Mouse (Mus musculus) heart, postnatal 0 days (tissue): ENCODE measurements around the gene Celf2. TPM values are rescaled to one million over a fixed set of nuclear protein-coding genes. Genes with fewer than 3 reads are reported as not detected.

Experiments
- ATAC-seq: fragments of 200-750 bp; cut with Nextera tagmentation; 2 replicates; pipeline ENCODE4 v1.8.0; 2017; ENCODE audit warnings: low read depth, moderate number of reproducible peaks, moderate library complexity; ENCODE audit not compliant: insufficient read depth
- DNase-seq: peaks from one replicate; pipeline ENCODE4 v3.0.0-alpha.2; 2016; ENCODE audit warnings: low spot score
- H3K27ac ChIP-seq: fragments of 300-500 bp; sonication (generic); 2 replicates; pipeline ENCODE4 v1.5.1; 2014; ENCODE audit warnings: low read depth, mild to moderate bottlenecking
- H3K27me3 ChIP-seq: fragments of 300-500 bp; sonication (generic); 2 replicates; pipeline ENCODE4 v1.6.1; 2014; ENCODE audit warnings: low read length, mixed read lengths; ENCODE audit not compliant: control insufficient read depth, insufficient read depth
- H3K36me3 ChIP-seq: fragments of 300-500 bp; sonication (generic); replicated peaks from 2 replicates; pipeline ENCODE4 v1.6.1; 2014; ENCODE audit warnings: low read length, mixed read lengths; ENCODE audit not compliant: control insufficient read depth, insufficient read depth
- H3K4me1 ChIP-seq: fragments of 300-500 bp; sonication (generic); 2 replicates; pipeline ENCODE4 v1.6.1; 2014; ENCODE audit warnings: antibody characterized with exemption; ENCODE audit not compliant: control insufficient read depth, insufficient read depth
- H3K4me2 ChIP-seq: fragments of 300-500 bp; sonication (generic); 2 replicates; pipeline ENCODE4 v1.6.1; 2014; ENCODE audit warnings: low read depth, mild to moderate bottlenecking, low read length, moderate library complexity
- H3K4me3 ChIP-seq: fragments of 300-500 bp; sonication (generic); 2 replicates; pipeline ENCODE4 v1.5.1; 2014; ENCODE audit warnings: low read depth, low read length
- H3K9ac ChIP-seq: fragments of 300-500 bp; sonication (generic); replicated peaks from 2 replicates; pipeline ENCODE4 v1.6.1; 2014; ENCODE audit warnings: low read depth, low read length, mixed read lengths
- H3K9me3 ChIP-seq: fragments of 300-500 bp; sonication (generic); replicated peaks from 2 replicates; pipeline ENCODE4 v1.6.1; 2016; ENCODE audit warnings: low read length; ENCODE audit not compliant: control insufficient read depth
- CTCF ChIP-seq: IDR thresholded peaks from 2 replicates; pipeline ENCODE4 v1.5.1; 2016; ENCODE audit warnings: antibody characterized with exemption, control low read depth, low read depth
- EP300 ChIP-seq: IDR thresholded peaks from 2 replicates; pipeline ENCODE4 v1.6.1; 2016; ENCODE audit warnings: antibody characterized with exemption, low read depth
- WGBS: fragments of 180-500 bp; shearing (Covaris S2); extraction: QIAGEN DNeasy Blood & Tissue Kit; methylation state at CpG from one replicate; pipeline ENCODE4 v1.1.7; 2014; 5-methylcytosine and 5-hydroxymethylcytosine counted together
- polyA plus RNA-seq: library from polyadenylated mRNA; unstranded; fragments of >200 nt; fragmentation: Nextera tagmentation; extraction: Ambion mirVana; gene quantifications from 2 replicates; pipeline ENCODE4 v1.2.1, GENCODE M21; 2015
- total RNA-seq: library from RNA; depleted of rRNA; stranded (reverse); fragments of >200 nt; gene quantifications from 2 replicates; pipeline ENCODE4 v1.2.3, GENCODE M21; 2014; ENCODE audit warnings: low replicate concordance

The Celf2 gene
- total and polyA plus RNA-seq, 2 experiments from 2014 or later: 47.6 to 64.9 TPM

DNA sequence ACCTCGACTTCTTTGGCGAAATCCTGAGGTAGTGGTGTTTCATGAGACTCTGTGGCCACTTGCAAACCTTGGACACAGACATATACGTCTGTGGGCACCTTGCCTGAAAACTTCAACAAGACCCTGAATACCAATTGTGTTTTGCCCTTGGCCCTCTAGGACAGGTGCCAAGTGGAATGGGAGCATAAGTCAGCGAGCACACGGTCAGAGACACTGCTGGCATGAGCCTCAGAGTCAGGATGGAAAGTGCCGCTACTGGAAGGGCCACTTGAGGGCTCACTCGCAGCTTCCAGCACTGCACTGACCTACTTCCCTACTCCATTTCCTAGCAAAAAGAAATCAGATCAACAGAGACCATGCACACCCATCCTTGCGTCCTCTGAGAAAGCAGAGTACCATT, 783.3 kb downstream of the Celf2 start:
- 0 out of 2 replicates have a peak, but pooled peaks have one; percentile 30 for ATAC-seq
- Histone ChIP-seq H3K27me3 (no peaks in the 10 kb centered on the region), H3K9me3 (no peaks in the 10 kb centered on the region), H3K4me1 (peaks cover 21% of the 10 kb centered on the region), H3K36me3 (no peaks in the 10 kb centered on the region), H3K27ac (no peak overlapping the region), H3K4me2 (no peak overlapping the region), H3K4me3 (no peak overlapping the region), H3K9ac (no peak overlapping the region)
- WGBS: 47% methylated on average over 8 of the region's 8 CpGs
- TF ChIP-seq EP300 (no peak), CTCF (peak; percentile 21)
- DNase-seq: peak; percentile 23

DNA sequence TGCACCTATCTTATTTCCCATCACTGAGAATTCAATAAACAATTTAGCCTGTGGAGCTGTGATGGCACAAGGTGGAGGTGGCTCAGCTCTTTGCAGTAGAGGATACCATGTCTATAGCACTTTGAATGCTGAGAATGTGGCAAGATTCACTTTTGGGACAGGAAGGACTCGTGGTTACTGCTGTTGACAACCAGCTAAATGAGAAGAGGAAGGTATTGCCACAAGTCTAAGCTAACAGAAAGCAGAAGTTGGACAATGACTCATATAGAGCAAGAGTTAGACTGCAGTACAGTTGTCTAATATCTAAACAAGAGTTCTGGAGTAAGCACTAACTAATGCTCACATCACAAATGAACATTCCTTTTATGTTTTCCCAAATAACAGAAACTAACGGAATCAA, 785.8 kb downstream of the Celf2 start:
- DNase-seq: no peak
- no peak overlapping the region for H3K4me3 ChIP-seq
- H3K27me3 ChIP-seq: no peaks in the 10 kb centered on the region
- no peak overlapping the region for H3K9ac ChIP-seq
- WGBS: 61% methylated on average over 2 of the region's 2 CpGs
- no peak for TF ChIP-seq CTCF
- TF ChIP-seq EP300: no peak
- H3K4me2 ChIP-seq: no peak overlapping the region
- H3K27ac ChIP-seq: no peak overlapping the region
- no peak for ATAC-seq
- no peaks in the 10 kb centered on the region for H3K36me3 ChIP-seq
- H3K4me1 ChIP-seq: peaks cover 16% of the 10 kb centered on the region
- no peaks in the 10 kb centered on the region for H3K9me3 ChIP-seq

DNA sequence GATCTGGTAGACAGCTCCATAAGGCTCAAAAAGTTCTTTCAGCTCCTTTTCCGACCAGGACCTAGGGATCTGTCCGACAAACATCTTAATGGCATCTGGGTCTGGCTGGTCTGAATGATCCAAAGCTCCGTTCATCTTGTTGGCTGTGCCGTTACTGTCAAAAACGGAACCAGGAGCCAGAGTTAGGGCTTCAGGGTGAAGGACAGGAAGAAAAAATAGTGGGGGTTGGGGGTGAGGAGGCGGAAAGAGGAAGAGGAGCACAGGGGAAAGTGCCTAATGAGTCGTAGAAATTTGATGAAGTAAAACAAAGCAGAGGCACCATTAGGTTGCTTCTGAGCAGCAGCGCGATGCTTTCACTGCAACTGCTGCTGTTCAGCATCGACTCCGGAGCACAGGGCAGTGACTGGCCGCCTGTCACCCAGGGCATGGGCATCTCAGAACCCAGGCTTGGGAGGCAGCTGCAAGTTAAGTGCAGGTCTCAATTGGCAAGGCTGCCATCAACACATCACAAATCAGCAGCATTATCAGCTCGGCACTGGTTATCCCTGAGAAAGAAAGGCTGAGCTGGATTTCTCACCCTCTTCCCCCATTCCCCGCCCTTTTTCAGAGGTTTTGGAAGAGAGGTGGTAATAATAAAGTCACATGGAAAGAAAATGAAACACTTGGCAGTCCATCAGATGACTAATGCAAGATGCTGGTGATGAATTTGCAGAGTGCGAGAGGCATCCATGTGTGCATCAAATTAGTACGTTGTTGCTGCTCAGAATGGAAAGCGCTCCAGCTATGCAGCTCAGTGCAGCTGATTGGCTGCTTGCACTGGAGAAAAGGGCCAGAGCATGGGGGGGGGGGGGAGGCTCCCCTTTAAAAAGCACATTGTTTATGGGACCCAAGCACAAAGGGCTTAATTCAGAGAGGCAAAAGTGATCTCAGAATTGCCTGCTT, 787.6 kb downstream of the Celf2 start:
- peak overlapping the region; percentile 64 for H3K4me2 ChIP-seq
- no peaks in the 10 kb centered on the region for H3K27me3 ChIP-seq
- H3K4me1 ChIP-seq: peaks cover 16% of the 10 kb centered on the region
- no peak for DNase-seq
- H3K27ac ChIP-seq: peak overlapping the region; percentile 32; the same call in 1 of the 2 replicates
- 11% methylated on average over 17 of the region's 17 CpGs for WGBS
- no peak for TF ChIP-seq CTCF
- TF ChIP-seq EP300: no peak
- peak overlapping the region; percentile 40 for H3K4me3 ChIP-seq
- no peaks in the 10 kb centered on the region for H3K36me3 ChIP-seq
- ATAC-seq: peak; percentile 57; the same call in 1 of the 2 replicates
- peak overlapping the region; percentile 30; the same call in 1 of the 2 replicates for H3K9ac ChIP-seq
- H3K9me3 ChIP-seq: no peaks in the 10 kb centered on the region

DNA sequence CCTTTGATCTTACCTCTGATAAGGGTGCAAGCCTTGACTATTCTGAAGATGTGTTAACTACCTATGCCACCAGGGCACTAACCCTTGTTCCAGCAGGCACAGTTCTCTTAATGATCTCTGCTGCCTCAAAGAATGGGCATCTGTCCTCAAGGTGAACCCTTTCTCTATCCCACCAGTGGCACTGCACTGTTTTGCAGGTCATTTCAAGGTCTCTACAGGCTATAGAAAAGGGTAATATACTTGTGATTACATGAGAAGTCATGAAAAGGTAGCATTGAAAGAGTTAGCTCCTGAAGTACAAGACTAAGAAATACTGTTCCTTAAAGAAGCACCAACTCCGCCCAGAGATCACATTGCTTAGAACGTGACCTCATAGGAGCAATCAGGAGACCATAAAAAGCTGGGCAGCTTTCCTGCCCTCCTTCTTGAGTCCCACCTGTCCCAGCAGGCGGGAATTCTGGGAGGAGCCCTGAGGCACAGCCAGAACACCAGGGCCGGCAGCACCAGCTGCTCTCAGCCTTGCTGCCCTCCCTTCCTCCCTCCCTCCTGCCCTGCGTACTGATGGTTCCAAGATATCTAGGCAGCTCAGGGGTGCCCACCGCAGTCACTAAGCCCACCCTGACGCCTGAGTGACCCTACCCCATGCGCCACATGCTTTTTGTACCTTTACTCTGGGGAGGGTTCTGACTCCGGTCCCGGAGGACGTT, 788.5 kb downstream of the Celf2 start:
- H3K4me1 ChIP-seq: peaks cover 12% of the 10 kb centered on the region
- WGBS: 34% methylated on average over 11 of the region's 11 CpGs
- H3K9me3 ChIP-seq: no peaks in the 10 kb centered on the region
- H3K9ac ChIP-seq: peak overlapping the region; percentile 30; the same call in 1 of the 2 replicates
- no peak for DNase-seq
- H3K27me3 ChIP-seq: no peaks in the 10 kb centered on the region
- ATAC-seq: peak; percentile 27; the same call in 1 of the 2 replicates
- peak overlapping the region; percentile 40 for H3K4me3 ChIP-seq
- TF ChIP-seq CTCF (no peak), EP300 (no peak)
- peak overlapping the region; percentile 64 for H3K4me2 ChIP-seq
- H3K36me3 ChIP-seq: no peaks in the 10 kb centered on the region
- H3K27ac ChIP-seq: peak overlapping the region; percentile 32; the same call in 1 of the 2 replicates

DNA sequence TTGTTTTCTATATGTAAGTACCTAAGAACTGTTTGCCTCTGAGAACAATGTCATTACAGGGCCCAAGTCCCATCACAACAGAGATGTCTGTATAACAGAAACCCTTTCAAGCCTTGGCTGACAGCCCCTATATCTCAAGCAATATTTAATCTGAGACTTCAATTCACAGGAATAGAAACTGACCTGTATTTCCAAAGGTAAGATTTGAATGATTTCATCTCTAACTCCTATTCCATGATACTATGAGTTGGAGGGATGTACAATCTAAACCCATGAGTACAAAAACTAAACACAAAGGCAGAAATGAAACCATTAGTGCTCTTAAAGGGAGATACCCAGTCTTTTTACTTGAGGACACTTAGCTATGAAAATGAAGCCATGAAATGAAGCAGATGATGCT, 790.5 kb downstream of the Celf2 start:
- H3K36me3 ChIP-seq: no peaks in the 10 kb centered on the region
- H3K9me3 ChIP-seq: no peaks in the 10 kb centered on the region
- no peak overlapping the region for H3K9ac ChIP-seq
- no peak for TF ChIP-seq EP300
- no peak for TF ChIP-seq CTCF
- peaks cover 11% of the 10 kb centered on the region for H3K4me1 ChIP-seq
- H3K27ac ChIP-seq: no peak overlapping the region
- DNase-seq (no peak), ATAC-seq (no peak)
- H3K4me2 ChIP-seq: peak overlapping the region; percentile 7; the same call in 1 of the 2 replicates
- no peaks in the 10 kb centered on the region for H3K27me3 ChIP-seq
- H3K4me3 ChIP-seq: no peak overlapping the region
